Mouse (Mus musculus) left cerebral cortex, adult 8-10 months (tissue): ENCODE measurements around the gene Cenpm. TPM values are rescaled to one million over a fixed set of nuclear protein-coding genes. Genes with fewer than 3 reads are reported as not detected.

Source experiments
- DNase-seq, 2 experiments: peaks; one replicate each; pipeline ENCODE4 v3.0.0; 2022; ENCODE audit warnings: low spot score in 2 of 2
- total RNA-seq, 4 experiments: library from RNA; stranded (reverse); gene quantifications; 2 replicates each; pipeline ENCODE4 v1.2.4; 2022

Gene Cenpm
- total RNA-seq, 4 experiments from 2014 or later: 2.7 to 4.3 (median 4.1) TPM

DNA sequence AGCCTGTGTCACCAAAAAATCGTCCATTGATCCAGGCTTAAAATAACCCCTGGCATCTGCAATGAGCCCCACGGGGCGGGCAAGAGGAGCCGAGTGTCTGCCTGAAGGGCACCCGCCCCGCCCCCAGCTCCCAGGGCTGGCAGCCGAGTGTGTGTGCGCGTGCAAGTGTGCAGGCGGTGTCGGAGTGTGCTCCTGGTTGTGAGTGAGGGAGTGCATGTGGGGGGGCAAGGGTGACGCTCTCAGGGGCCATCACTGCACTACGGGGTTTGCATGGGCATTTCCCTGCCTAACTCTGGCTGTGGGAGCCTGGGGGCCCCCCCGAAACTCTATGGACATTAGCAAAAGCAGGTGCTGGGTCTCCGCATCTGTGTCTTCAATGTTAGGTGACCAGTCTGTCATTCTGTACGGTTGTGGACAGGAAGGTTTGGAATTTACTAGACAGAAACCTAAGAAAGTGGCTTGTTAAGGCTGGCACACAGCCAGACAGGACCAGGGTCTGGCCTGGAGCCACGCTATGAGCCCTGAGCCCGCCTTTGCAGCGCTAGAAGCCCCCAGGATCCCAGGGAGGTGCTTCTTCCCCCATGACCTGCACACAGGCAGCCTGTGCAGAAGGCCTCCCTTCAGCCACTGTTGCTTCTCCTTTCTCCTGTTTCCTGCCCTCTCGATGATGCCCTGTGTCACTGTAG lies 28.3 kb downstream of the Cenpm start:
- DNase-seq: no peak

- DNase-seq: no peak
These were observed 29.1 kb downstream of the Cenpm start for GRCm38 (mm10) chr15:82215332-82216046.

- no peak for DNase-seq
These were observed 31.3 kb downstream of the Cenpm start for GRCm38 (mm10) chr15:82213222-82213621.

- DNase-seq: no peak
These were observed 31.8 kb downstream of the Cenpm start, which contains the start of gene Shisa8 for GRCm38 (mm10) chr15:82212752-82213063. TSS of gene Shisa8 (minus strand) at chr15:82212815.

- no peak for DNase-seq
These were observed 32.4 kb downstream of the Cenpm start for GRCm38 (mm10) chr15:82211911-82212751.

GRCm38 (mm10) chr15:82211281-82211680 lies 33.3 kb downstream of the Cenpm start:
- no peak for DNase-seq

- DNase-seq: no peak
These were observed 33.7 kb downstream of the Cenpm start for GRCm38 (mm10) chr15:82210801-82211200.

- no peak for DNase-seq
These were observed 35.1 kb downstream of the Cenpm start for GRCm38 (mm10) chr15:82209295-82210050.

DNA sequence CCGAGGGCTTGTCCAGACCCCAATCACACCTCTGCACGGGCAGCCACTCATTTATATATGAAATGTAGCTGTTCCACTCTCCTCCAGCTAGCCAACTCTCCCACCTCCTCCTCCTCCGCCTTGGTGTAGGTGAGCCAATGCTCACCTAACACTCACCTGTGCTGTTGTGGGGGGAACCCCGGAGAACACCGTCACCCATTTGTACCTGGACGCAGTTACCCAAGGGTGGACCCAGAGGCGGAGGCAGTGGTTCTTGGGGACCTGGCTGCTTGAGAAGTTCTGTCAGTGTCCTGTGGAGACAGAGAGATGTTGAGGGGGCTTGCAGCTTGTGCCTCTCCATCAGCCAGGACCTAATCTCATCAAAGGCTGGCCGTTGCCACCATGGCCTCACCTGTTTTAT lies 36.2 kb downstream of the Cenpm start:
- no peak for DNase-seq

DNA sequence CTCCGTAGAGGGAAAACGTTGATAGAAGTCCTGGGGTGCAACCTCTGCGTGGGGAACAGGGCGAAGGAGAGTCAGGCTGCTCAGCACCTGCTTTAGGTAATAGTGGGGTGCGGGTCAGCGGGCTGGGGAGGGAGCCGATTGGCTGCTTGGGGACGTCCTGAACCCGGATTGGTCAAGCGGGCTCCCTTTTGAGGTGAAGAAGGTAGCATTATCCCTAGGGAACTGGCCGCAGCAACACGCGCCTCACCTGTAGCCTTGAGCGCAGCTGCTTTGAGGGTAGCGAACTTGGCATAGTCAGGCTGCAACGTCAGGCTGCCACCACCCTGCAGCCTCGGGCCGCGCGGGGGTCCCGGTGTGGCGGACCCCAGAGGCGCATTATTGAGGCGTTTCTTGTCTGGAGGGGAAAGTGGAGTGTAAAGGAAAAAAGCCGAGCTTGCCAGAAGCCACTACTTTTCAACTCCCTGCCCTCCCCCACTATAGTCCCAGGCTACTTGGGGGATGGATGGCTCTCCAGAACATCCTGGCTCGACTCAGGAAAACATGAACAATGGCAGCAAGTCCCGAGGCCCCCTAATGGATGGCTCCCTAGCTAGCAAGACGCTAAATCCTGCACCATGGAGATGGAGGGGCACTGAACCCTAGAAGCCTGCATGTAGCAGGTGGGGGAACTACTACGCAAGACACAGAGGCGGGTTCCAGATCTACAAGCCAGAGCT lies 36.9 kb downstream of the Cenpm start:
- DNase-seq: no peak

DNA sequence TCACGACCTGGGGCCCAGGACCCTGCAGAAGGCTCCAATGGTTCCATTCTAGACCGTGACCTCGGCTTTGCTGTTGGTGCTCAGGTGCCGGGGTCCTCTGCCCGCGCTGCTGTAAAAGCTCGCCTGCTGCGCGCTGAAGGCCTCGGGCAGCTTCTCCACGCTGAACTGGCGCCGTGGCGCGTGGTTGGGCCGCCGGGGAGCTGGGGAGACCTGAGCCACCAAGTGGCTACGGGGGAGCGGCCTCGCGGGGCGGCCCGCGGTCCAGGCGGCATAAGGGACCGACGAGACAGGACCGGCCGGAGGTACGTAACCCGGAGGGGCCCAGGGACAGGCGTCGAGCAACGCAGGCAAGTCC lies 37.5 kb downstream of the Cenpm start:
- DNase-seq: no peak

DNA sequence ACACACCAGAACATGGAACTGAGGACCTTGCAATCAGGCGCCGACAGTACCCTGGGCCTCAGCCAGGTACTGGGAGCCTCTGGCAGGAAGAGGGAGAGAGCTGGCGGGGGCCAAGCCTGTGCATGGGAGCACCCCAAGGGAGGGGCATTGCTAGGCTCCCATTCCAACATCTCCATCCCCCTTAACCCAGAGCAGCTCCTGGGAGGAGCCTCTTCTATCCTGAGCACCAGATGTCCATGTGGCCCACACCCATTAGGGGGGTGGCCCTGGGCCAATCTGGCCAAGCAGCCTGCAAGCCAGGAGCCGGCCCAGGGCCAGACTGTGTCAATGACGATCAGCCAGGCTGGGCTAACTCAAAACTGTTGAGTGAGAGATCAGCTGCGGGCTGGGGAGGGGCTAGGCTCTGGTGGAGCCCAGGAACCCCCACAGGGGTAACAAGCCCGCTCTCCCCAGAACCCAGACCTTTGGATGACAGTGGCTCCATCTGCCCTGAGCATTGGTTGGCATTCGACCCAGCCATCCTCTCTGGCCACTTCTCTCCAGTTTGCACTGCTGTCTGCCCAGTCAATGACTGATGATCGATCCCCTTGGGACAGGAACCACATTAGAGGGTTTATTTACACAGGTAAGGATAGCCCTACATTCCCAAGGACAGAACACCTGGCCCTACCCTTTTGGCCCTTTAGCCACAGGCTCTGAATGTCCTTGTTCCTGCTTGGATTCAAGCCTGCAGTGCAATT lies 38.0 kb downstream of the Cenpm start:
- peak in 1 of 2 experiments; percentile 65 for DNase-seq

DNA sequence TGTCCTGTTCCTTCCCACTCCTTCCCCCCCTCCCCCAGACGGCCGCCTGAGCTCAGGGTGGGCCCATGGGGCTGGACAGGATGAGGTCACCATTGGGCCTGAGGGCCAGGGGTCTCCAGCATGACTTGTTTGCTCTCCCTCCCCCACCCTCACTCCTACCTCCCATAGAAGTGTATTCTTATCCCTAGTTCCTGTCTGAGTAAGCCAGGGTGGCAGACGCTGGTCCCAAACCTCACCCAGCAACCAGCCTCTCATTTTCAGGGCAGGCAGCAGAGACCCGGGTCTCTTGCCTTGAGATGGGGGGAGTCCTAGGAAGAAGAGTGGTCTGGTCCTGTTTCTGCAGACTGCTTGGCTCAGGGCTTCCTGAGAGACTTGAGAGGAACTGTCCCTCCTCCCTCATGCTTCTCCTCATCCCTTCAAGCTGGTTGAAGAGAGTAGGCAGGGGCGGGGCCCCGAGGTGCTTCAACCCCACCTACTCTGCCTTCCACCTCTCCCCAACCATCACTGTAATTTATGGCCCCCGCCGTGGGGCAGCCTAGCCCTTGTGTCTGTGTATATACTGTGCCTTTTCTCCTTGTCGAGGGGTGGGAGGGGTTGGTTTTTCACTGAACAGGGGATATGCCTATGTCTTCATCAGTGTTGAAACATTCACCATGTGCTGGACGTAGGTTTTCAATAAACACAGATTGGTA lies 39.7 kb downstream of the Cenpm start:
- DNase-seq: no peak

DNA sequence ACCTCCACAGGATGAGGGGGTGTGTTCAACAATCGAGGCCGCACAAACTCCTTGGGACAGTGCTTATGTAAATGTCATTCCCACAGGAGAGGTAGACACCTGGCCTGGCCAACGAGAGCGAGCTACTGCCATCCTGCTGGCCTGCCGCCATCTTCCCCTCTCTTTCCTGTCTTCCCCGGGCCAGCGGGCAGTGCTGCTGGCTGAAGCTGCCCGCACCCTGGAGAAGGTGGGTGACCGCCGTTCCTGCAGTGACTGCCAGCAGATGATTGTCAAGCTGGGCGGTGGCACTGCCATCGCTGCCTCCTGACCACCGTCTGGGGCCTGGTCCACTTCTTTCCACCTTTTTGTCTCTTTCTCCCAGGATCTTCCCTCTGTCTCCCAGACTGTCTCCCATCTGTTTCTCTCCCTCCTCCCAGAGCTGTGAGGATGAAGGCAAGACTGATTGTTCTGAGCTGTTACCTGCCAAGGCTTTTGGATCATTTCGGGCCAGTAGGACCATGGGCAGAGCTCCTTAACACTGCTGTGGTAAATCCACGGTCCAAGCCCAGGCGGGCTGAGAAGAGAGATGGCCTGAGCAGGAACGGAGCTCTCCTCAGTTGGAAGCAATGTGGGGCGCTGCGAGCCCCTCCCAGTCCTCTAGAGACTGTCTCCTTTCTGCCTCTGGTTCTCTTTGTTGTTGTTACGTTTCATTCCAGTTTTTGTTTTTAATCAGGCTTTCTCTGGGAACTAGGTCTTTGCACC lies 40.8 kb downstream of the Cenpm start:
- no peak for DNase-seq

DNA sequence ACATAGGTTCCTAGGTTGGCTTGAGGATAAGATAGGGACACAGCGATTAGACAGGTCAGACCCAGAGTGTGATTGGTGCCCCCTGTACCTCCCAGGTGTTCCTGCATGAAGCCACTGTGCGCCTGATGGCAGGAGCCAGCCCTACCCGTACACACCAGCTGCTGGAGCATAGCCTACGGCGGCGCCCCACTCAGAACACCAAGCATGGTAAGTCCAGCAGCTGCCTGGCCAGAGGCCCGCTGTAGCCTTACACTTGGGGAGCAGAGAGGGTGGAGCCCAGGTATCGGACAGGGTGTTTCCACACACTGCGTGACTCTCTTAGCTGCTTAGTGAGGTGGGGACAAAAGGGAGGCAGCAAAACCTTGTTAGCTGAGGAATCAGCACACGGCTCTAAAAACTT lies 41.5 kb downstream of the Cenpm start:
- DNase-seq: no peak

GRCm38 (mm10) chr15:82202086-82202485 lies 42.5 kb downstream of the Cenpm start:
- no peak for DNase-seq

GRCm38 (mm10) chr15:82199546-82199945 lies 45.0 kb downstream of the Cenpm start:
- no peak for DNase-seq

DNA sequence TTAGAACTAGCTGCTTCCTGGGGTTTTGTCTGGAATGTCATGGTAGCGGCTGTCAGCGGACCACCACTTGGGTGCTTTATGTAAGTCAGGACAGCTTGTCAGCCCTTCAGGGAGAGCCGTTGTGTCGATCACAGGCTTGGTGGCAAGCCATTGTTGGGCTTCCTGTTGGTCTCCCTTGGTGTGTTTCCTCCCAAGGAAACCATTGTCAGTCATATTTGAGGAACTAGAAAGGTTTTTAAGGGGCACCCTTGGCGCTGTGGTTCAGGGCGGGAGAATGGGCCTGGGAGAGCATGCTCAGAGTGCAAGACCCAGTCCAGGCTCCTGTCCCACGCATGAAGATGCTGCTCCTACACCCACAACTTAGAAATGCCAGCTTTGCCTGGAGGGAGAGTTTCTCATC lies 46.2 kb downstream of the Cenpm start:
- DNase-seq: no peak

DNA sequence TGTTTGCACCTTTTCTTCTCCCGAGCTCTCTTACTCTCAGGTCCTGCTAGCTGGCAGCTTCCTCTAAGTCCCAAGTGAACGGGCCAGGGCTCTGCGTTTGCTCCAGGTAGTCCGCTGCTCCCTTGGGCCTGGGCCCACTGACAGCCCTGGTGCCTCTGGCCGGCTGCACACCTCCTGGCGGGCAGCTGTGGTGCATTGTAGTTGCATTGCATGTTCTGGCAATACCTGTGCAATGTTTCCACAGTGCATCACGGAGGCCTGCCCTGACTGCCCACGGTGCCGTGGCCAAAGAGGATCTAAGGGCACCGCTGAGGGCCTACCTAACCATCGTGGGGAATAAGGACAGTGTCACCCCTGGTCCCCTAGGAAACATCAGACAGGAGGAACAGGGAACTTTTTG lies 46.6 kb downstream of the Cenpm start:
- no peak for DNase-seq
